Mouse (Mus musculus) ES-Bruce4 (cell line): Measurements from ENCODE around the gene Cuta. TPM values are rescaled to one million over a fixed set of nuclear protein-coding genes. Genes with fewer than 3 reads are reported as not detected.
"Not testable (repeated sequence)": the region's sequence is repeated elsewhere in the genome, so short reads cannot be mapped to it uniquely, and the experiment has no call there.

ENCODE experiments used
- H3K27ac ChIP-seq: 2 replicates; pipeline ENCODE4 v1.5.1; 2012; ENCODE audit warnings: low read length, inconsistent platforms; ENCODE audit not compliant: insufficient read depth
- H3K27me3 ChIP-seq: 2 replicates; pipeline ENCODE4 v1.6.1; 2012; ENCODE audit warnings: mild to moderate bottlenecking, low read length, inconsistent platforms; ENCODE audit not compliant: control insufficient read depth, poor library complexity, insufficient read depth, severe bottlenecking
- H3K36me3 ChIP-seq: 2 replicates; pipeline ENCODE4 v1.6.1; 2012; ENCODE audit warnings: inconsistent platforms, mild to moderate bottlenecking, low read length, moderate library complexity; ENCODE audit not compliant: control insufficient read depth, poor library complexity, insufficient read depth, severe bottlenecking
- H3K4me1 ChIP-seq: one replicate; pipeline ENCODE4 v1.8.1; 2011; ENCODE audit warnings: low read length; ENCODE audit not compliant: control insufficient read depth, insufficient read depth
- H3K4me3 ChIP-seq: 2 replicates; pipeline ENCODE4 v1.5.1; 2011; ENCODE audit warnings: low read depth, mild to moderate bottlenecking, low read length
- H3K9ac ChIP-seq: 2 replicates; pipeline ENCODE4 v1.6.1; 2012; ENCODE audit warnings: low read depth, mild to moderate bottlenecking, inconsistent platforms; ENCODE audit not compliant: poor library complexity, severe bottlenecking
- H3K9me3 ChIP-seq: replicated peaks from 2 replicates; pipeline ENCODE4 v1.6.1; 2012; ENCODE audit warnings: mild to moderate bottlenecking, low read length, inconsistent platforms; ENCODE audit not compliant: control insufficient read depth, poor library complexity, insufficient read depth, severe bottlenecking
- CTCF ChIP-seq: IDR thresholded peaks from one replicate; pipeline ENCODE4 v1.8.1; 2011; ENCODE audit warnings: low read depth, low read length
- EP300 ChIP-seq: IDR thresholded peaks from 2 replicates; pipeline ENCODE4 v1.6.1; 2011; ENCODE audit warnings: low read depth, low read length; ENCODE audit not compliant: insufficient read depth
- POLR2A ChIP-seq: IDR thresholded peaks from one replicate; pipeline ENCODE4 v1.8.1; 2011; ENCODE audit warnings: low read length; ENCODE audit not compliant: insufficient read depth
- polyA plus RNA-seq: library from polyadenylated mRNA; stranded (reverse); fragments of >200 nt; gene quantifications from 2 replicates; pipeline ENCODE4 v1.2.4, GENCODE M21; 2011; ENCODE audit warnings: low read depth; ENCODE audit not compliant: missing spikeins, insufficient read depth, insufficient read length

Gene Cuta
- polyA plus RNA-seq, 1 experiment: 58.9 TPM

DNA sequence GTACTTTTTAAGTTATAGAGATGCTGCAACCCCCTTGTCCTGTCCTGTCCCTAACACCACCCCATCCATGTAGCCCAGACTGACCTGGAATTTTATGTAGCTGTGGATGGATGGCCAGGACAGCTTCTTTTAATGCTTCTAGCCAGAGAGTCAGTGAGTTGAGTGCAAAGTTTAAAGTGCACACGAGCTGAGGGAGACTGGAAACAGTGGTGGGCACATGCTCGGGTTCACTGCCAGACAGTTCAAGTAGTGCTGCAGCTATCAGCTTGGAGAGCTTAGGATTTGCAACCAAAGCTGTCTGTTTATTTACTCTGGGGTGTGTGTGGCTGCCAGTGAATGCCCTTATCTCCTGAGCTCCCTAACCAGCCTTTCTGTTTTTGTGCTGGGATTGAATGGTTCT lies 19.9 kb downstream of the Cuta start:
- H3K4me3 ChIP-seq, H3K9me3 ChIP-seq, H3K4me1 ChIP-seq, H3K27ac ChIP-seq, H3K9ac ChIP-seq, H3K27me3 ChIP-seq: not testable (repeated sequence)
- peaks cover 41% of the 10 kb centered on the region for H3K36me3 ChIP-seq

DNA sequence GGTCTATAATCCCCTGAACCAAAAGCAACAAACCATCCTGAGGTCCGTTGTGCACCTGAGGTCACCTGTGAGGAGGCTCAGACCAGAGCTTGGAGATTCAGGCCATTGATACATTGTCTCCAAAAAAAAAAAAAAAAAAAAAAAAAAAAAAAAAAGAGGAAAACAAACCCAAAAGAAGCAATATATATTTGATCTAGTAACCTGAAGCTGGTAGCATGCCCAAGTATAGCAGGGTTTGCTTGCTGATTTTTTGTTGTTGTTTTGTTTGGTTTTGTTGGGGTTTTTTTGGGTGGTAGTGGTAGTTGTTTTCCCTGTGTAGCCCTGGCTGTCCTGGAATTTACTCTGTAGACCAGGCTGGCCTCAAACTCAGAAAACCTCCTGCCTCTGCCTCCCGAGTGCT lies 21.0 kb downstream of the Cuta start:
- H3K36me3 ChIP-seq: peaks cover 33% of the 10 kb centered on the region
- peak overlapping the region; percentile 70 for H3K9ac ChIP-seq
- H3K9me3 ChIP-seq: no peaks in the 10 kb centered on the region
- H3K27ac ChIP-seq: no peak overlapping the region
- H3K27me3 ChIP-seq: no peaks in the 10 kb centered on the region
- peak overlapping the region; percentile 61 for H3K4me3 ChIP-seq
- no peak for TF ChIP-seq CTCF
- TF ChIP-seq POLR2A: no peak
- TF ChIP-seq EP300: no peak
- no peaks in the 10 kb centered on the region for H3K4me1 ChIP-seq

DNA sequence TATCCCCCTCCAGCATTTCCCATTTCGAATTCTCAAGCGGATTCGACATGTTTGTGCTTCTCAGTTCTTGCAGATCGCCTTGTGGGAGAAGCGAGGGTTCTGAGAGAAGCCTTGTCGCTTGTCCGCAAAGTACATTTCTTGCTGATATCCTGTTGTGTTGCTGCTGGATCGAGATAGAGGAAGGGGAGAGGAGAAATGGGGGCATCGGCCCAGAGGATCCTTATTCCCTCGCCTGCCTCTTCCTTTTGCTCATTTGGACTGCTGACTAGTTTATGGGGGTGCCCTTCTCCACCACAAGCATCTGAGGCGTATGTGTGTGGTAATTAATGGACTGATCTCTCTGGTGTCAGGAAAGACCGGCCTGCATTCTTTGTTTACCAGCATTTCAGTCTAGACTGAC lies 21.8 kb downstream of the Cuta start:
- H3K9me3 ChIP-seq, H3K27me3 ChIP-seq: not testable (repeated sequence)

DNA sequence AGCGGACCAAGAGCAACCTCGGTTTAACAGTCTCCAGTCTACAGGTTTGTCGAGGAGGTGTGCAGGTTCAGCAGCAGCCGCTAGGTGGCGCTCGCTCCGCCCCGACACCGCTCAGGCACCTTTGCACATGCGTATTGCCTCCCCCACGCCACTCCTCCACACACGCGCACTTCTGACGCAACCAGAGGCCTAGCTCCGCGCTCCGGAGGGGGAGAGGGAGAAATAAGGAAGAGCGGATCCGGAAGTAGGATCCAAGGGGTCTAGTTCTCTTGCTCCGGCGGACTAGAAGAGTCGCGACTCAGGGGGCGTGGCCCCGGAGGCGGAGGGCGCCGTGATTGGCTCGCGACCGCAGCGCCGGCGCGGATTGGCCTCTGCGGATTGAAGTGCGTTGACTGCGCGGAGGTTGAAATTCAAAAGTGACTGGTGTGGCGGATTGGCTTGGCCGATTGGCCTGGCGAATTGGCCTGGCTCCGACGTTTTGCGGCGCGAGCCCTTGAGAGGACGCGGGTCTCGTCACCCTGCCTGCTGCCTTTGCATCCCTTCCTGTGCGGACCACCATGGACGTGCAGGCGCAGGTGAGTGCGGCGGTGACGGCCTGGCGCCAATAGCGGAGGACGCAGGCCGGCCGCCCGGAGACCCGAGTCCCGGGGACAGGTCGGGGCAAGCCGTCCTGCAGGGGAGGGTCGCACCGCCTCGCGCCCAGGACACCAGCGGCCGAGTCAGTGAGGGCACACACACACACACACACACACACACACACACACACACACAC lies 22.5 kb downstream of the Cuta start, which contains the start of gene Kifc5b:
TSS of gene Kifc5b (plus strand) at position 381 of the 772 bp plus-strand sequence.
- H3K4me1 ChIP-seq: no peaks in the 10 kb centered on the region
- peak within 1 kb of the TSS; percentile 70 for H3K9ac ChIP-seq
- peak within 1 kb of the TSS; percentile 76 for H3K27ac ChIP-seq
- peak within 1 kb of the TSS; percentile 83 for H3K4me3 ChIP-seq
- H3K9me3 ChIP-seq: no peaks in the 10 kb centered on the region
- H3K36me3 ChIP-seq: peaks cover 23% of the 10 kb centered on the region
- no peaks in the 10 kb centered on the region for H3K27me3 ChIP-seq
- TF ChIP-seq CTCF (peak; percentile 100), EP300 (peak; percentile 68; the same call in 1 of the 2 replicates), POLR2A (peak; percentile 91)

More for the DNA sequence above, 21.8 kb downstream of the Cuta start:
- H3K4me3 ChIP-seq: peak overlapping the region; percentile 83
- not testable (repeated sequence) for H3K4me1 ChIP-seq
- H3K27ac ChIP-seq: peak overlapping the region; percentile 76
- H3K9ac ChIP-seq: peak overlapping the region; percentile 70
- H3K36me3 ChIP-seq: peaks cover 28% of the 10 kb centered on the region

DNA sequence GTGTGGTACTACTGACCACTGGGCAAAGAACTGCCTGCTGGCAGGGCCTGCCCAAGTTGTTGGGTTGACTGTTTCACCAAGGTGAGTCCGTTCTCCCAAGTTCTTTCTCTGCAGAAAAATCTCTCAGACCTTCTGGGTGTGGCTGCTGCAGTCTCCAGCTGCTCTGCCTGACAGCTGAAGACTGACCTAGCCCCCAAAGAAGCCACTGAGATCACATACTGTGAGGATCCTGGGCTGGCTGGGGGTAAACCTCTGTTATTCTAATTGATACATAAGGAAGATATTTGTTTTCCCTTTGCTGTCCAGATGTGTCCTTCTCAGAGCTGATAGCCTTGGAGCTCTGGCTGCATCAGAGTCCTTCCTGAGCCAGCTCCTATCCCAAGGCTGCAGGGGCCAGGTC lies 24.1 kb downstream of the Cuta start:
- Histone ChIP-seq H3K9me3 (no peaks in the 10 kb centered on the region), H3K4me1 (no peaks in the 10 kb centered on the region), H3K27ac (no peak overlapping the region), H3K36me3 (peaks cover 12% of the 10 kb centered on the region; the same call in 1 of the 2 replicates), H3K27me3 (no peaks in the 10 kb centered on the region), H3K9ac (no peak overlapping the region), H3K4me3 (no peak overlapping the region)
- TF ChIP-seq EP300: no peak
- TF ChIP-seq CTCF: no peak
- TF ChIP-seq POLR2A: no peak

DNA sequence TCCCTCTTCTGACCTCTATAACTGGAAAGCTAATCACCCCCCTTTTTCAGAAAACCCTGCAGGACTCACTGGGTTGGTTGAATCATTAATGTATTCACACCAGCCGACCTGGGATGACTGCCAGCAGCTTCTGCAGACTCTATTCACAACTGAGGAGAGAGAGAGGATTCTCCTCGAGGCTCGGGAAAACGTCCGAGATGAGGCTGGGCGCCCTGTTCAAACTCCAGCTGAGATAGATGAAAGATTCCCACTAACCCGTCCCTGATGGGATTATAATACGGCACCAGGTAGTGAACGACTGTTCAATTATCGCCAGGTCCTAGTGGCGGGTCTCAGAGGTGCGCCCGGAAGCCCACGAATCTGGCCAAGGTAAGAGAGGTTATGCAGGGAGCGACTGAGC lies 31.9 kb downstream of the Cuta start:
- peaks cover 23% of the 10 kb centered on the region for H3K9me3 ChIP-seq
- H3K9ac ChIP-seq, H3K36me3 ChIP-seq, H3K27ac ChIP-seq, H3K4me3 ChIP-seq, H3K4me1 ChIP-seq, H3K27me3 ChIP-seq: not testable (repeated sequence)
